Mouse (Mus musculus): ENCODE measurements around the gene Ncor2.
A peak's percentile ranks its signal among the peaks of the same experiment; 100 is the strongest.

Gene Ncor2

DNA sequence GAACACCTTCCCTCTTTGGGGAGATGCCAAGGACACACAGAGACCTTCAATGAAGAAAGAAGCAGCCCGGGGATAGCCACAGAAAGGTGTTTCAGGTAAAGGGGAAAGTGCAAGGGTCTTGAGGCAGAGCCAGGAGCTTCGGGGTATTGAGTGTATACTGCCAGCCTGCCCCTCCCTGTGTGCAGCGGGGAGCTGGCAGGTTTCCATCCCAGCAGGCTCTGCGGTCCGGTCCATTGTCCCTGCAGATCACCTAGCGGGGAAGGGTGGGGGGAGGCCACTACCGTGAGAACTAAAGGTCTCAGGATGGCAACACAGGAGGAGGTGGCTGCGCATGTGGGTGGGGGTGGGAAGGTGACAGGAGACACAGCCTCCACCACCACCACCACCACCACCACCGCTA lies 12.6 kb upstream of the Ncor2 start:
- no peak for DNase-seq (ENCODE audit: low spot score in 2 of 2)

- DNase-seq (ENCODE audit: low spot score in 2 of 2): no peak
Measured at GRCm38 (mm10) chr5:125190105-125190813, 11.2 kb upstream of the Ncor2 start.

- peak; percentile 51 to 70 for DNase-seq (ENCODE audit: low spot score in 2 of 2)
Measured at GRCm38 (mm10) chr5:125189625-125190024, 10.6 kb upstream of the Ncor2 start.

GRCm38 (mm10) chr5:125188812-125189598 lies 10.0 kb upstream of the Ncor2 start:
- no peak for DNase-seq (ENCODE audit: low spot score in 2 of 2)

DNA sequence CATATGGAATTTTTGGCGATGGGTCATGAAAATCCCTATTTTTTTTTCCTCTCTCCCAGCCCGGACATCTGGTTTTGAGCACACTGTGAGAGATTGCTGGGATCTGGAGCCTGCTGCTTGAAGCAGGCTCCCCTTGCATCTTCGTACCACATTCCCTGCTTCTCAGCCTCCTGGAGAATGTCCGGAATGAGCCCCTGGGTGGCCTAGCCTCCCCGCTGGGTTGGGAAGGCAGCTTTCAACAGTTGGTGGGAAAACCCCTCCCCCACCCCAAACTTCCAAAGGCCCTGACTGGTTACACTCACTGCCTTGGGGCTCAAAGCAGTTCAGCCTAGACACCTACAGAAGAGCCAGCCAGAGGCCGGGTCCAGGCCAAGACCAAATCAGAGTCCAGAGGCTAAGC lies 5.8 kb upstream of the Ncor2 start:
- DNase-seq (ENCODE audit: low spot score in 2 of 2): no peak

- peak in 1 of 2 experiments; percentile 75 for DNase-seq (ENCODE audit: low spot score in 2 of 2)
Measured at GRCm38 (mm10) chr5:125183321-125184003, 4.4 kb upstream of the Ncor2 start.

DNA sequence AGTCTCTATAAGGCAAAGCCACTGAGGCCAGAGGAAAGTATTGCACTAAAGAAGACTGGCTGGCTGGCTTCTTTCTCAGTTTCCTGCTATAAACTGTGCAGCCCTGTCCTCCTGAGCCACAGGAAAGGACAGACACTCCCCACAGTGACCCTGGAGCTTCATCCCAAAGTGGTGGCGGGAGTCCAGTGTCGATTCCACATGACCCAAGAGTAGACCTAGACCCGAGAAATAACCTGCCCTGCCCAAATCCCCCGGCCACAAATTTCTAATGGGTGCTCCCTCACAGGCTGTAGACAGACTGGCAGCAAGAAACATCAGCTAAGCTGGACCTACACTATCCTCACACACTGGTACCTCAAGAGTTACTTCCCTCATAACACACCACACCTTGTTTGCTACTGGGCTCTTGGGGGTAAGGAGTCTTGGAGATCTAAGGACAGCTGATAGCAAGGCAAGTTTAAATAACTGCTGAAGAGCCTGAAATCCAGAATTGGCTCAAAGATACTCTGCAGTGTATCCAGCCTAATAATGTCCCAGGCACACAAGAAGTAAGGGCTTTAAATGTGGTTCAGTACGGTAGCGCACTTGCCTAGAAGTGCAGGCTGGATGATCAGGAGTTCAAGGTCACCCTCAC lies 1.7 kb upstream of the Ncor2 start:
- DNase-seq (ENCODE audit: low spot score in 2 of 2): no peak

DNA sequence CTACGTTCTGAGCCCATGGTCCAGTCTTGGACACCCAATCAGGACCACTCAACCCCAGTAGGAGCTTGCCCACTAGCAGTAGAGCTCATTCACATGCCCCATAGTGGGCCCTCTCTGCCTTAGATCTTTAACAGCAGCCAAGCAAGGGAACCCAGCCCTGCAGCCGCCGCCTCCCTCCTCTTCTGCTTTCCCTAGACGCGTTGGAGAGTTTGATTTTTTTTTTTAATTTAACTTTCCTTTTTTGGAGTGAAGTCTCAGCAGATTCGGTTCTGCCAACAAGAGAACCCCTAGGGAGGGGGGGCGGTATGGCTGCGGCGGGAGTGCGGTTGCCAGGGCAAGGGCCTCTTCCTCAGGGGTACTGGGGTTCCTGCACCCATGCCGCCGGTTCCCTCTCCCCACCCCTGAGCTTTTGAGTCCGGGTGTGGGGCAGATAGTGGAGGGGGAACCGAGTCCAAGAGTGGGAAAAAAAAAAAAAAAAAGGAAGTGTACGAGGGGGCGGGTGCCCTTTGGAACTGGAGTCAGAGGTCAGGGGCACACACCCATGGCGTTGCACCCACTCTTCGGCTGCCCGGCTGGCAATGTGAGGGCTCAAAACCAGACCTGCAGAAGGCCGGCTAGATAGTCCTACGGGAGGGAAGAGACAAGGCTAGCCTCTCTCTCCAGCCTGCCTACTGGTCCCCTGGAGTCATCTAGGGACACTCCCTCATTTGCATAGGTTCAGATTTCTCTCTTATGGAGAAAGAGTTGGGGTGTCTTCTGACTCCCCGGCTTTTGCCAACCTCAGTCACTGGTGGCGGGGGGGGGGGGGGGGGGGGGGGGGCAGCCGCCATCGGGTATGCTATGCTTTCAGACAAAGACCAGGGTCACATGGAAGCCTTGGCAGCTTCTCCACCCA lies 963 bp upstream of the Ncor2 start:
- no peak for DNase-seq (ENCODE audit: low spot score in 2 of 2)

DNA sequence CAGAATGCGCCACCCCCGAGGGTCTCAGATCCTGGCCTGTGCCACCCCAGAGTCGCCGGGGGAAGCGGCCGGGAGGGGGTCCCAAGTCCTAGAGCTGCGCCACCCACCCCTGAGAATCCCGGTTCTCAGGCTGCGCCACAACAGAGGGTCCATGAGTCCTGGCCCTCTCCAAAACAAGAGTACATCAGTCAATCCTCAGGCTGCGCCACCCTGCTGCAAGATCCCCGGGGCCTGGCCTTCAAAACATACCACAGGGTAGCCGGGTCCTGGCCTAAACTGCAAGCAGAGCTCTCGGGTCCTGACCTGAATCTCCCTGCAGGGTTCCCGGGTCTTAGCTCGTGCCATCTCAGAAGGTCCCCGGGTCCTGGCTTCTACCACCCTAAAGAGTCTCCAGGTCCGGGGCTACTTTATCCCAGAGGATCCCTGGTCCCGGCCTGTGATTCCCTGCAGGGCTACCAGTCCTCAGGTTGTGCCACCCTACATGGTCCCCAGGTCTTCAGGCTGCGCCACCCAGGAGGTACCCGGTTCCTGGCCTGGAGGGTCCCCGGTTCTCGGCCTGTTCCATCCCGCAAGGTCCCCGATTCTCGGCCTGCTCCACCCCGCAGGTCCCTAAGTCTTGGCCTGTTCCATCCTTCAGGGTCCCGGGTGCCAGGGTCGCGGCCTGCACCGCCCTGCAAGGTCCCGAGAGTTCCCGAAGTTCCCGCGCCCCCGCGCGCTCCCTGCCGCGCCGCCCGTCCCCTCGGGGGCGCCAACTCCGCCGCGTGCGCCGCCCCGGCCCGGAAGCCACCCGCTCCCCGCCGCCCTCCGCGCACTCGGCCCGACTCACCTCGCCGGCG lies 630 bp downstream of the Ncor2 start:
- peak in 1 of 2 experiments; percentile 56 for DNase-seq (ENCODE audit: low spot score in 2 of 2)

GRCm38 (mm10) chr5:125177481-125178134 lies 1.4 kb downstream of the Ncor2 start:
- peak in 1 of 2 experiments; percentile 66 for DNase-seq (ENCODE audit: low spot score in 2 of 2)

- DNase-seq (ENCODE audit: low spot score in 2 of 2): no peak
Measured at GRCm38 (mm10) chr5:125176864-125177263, 2.2 kb downstream of the Ncor2 start.

GRCm38 (mm10) chr5:125176370-125176766 lies 2.7 kb downstream of the Ncor2 start:
- no peak for DNase-seq (ENCODE audit: low spot score in 2 of 2)

DNA sequence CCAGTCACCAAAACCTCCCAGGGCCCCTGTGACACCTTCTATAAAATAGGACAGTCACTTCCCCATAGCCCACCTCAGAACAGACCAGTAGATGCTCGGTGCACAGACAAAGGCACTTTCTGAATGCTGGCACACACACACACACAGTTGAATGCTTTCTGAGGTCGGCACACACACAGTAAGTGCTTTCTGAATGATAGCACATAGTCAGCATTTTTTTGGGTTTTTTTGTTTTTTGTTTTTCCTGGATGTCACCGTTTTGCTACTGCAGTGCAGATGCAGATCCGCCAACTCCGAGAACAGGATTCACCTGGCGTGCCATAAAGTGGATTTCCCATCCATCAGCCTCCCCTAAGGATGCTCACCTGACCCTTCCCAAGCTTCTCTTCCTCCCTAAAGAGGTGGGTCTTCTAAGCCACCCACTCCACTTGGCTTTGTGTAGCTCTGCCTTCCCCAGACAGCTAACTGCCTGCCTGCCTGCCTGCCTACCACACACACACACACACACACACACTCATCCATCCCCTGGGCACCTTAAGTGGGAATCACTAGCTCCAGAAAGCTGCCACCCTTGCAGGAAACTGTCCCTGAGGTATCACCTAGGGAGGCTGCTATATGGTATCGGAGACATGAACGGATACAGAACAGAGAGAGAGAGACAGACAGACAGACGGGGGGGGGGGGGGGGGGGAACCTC lies 3.2 kb downstream of the Ncor2 start:
- DNase-seq (ENCODE audit: low spot score in 2 of 2): no peak

DNA sequence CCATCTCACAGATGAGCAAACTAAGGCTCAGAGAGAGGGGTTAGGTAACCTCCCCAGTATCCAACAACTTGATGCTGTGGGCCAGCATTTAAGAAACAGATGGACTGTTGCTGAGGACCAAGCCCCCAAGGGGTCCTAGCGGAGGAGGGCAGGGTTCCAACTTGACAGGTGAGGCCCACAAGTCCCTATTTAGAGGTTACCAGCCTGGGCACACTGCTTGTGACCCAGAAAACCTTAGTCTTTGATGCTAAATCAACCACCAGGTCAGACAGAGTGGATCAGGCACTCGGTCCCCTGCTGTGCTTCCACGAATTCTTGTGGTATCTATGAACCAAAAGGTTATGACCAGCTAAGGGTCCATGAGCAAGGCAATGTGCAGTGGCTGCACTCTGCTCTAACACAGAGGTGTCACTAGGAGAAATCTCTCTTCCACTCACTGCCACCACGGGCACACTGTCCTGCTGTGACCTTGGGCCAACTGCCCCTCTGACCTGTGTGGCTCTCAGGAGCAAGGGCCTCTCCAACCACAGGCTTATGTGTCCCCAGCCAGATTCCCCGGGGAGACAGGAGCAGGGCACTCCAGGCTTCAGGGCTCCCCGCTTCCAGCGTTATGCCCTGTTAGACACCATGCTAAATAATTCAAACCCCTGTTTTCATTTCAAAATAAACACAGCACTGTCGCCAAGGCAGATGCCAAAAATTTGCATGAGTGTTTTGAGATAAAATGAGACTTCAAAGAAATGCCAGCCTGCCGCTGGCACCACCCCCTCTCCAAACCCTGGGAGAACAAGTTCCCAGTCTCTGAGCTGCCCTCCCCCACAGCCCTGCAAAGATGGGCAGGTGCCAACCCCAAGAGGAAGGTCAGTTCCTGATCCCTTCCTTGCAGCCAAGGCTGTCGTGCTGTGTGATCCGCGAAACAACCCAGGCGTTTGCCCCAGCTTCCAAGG lies 4.0 kb downstream of the Ncor2 start:
- DNase-seq (ENCODE audit: low spot score in 2 of 2): no peak

- no peak for DNase-seq (ENCODE audit: low spot score in 2 of 2)
Measured at GRCm38 (mm10) chr5:125173868-125174267, 5.2 kb downstream of the Ncor2 start.

DNA sequence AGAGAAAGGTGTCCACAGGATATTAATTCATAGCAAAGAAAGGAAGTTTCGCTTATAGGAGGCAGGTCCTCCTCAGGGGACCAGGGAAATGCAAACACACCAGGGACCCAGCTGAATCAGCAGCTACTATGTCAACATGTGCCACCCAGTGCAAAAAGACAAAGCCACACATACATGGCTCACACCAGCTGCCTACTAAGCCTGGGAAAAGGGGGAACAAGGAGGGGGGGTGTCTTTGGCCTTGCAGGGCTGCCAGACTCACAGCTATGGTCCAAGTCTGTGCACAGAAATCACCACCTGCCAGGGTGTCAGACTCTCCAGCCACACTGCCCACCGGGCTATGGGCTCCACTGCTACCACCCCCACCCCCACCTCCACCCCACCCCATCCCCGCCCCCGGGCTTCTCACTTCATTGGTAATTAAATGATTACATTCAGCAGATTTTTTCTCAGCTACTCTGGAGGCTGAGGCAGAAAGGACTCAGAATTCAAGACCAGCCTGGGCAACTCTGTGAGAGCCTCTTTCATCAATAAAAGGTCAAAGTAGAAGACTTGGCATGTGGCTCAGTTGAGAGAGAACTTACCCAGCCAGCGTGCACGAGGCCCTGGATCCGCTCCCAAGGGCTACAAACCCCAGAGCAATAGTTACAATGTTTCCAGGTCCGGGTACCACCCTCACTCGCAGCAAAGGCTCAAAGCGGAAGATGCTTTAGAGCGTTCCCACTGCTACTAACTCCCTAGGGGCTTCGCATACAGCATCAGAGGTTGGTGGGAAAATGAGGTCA lies 6.0 kb downstream of the Ncor2 start:
- no peak for DNase-seq (ENCODE audit: low spot score in 2 of 2)

DNA sequence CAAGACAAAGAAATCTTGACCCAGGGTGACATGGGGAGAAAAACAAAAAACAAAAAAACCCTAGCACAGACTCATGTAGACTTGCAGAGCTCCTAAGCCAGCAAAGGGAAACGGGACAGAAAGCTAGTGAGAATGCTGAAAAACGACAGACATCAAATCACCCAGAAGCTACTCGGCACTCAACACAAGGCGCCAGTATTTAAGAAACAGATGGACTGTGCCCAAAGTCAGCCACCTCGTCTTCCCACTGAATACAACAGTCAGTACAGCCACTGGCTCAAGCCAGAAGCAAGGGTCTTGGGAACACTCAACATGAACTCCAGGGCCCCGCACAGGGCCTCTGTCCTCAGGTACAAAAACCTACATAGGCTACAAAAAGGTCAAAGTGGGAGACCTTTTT lies 7.8 kb downstream of the Ncor2 start:
- DNase-seq (ENCODE audit: low spot score in 2 of 2): no peak

All from cerebellum, postnatal 4 days (tissue).